Mouse (Mus musculus) liver, adult (tissue): ENCODE data around the gene Rptor.

Experiments
- GATA4 ChIP-seq: IDR thresholded peaks from 2 replicates; pipeline ENCODE4 v1.6.1; 2014; ENCODE audit warnings: mild to moderate bottlenecking, low read length; ENCODE audit not compliant: insufficient replicate concordance

Gene Rptor

GRCm38 (mm10) chr11:119715841-119716596, 113.3 kb downstream of the Rptor start:
- TF ChIP-seq GATA4: no peak

- TF ChIP-seq GATA4: no peak
These were observed 115.4 kb downstream of the Rptor start for GRCm38 (mm10) chr11:119718115-119718514.

- TF ChIP-seq GATA4: no peak
These were observed 117.7 kb downstream of the Rptor start for GRCm38 (mm10) chr11:119720101-119721048.

GRCm38 (mm10) chr11:119724709-119725108, 122.0 kb downstream of the Rptor start:
- TF ChIP-seq GATA4: no peak

- TF ChIP-seq GATA4: no peak
These were observed 128.7 kb downstream of the Rptor start for GRCm38 (mm10) chr11:119731382-119731781.

- TF ChIP-seq GATA4: no peak
These were observed 129.7 kb downstream of the Rptor start for GRCm38 (mm10) chr11:119732362-119732761.

GRCm38 (mm10) chr11:119732961-119733656, 130.4 kb downstream of the Rptor start:
- TF ChIP-seq GATA4: no peak

- TF ChIP-seq GATA4: no peak
These were observed 130.9 kb downstream of the Rptor start for GRCm38 (mm10) chr11:119733657-119733990.

GRCm38 (mm10) chr11:119735152-119735551, 132.4 kb downstream of the Rptor start:
- no peak for TF ChIP-seq GATA4

- TF ChIP-seq GATA4: no peak
These were observed 136.5 kb downstream of the Rptor start for GRCm38 (mm10) chr11:119738990-119739846.

GRCm38 (mm10) chr11:119741401-119741800, 138.7 kb downstream of the Rptor start:
- TF ChIP-seq GATA4: no peak

GRCm38 (mm10) chr11:119744436-119744835, 141.7 kb downstream of the Rptor start:
- TF ChIP-seq GATA4: no peak

- no peak for TF ChIP-seq GATA4
These were observed 142.6 kb downstream of the Rptor start for GRCm38 (mm10) chr11:119745333-119745732.

- no peak for TF ChIP-seq GATA4
These were observed 151.8 kb downstream of the Rptor start for GRCm38 (mm10) chr11:119754459-119754858.
